Mouse (Mus musculus): Measurements from ENCODE around the gene Map4k3. TPM values are rescaled to one million over a fixed set of nuclear protein-coding genes. Genes with fewer than 3 reads are reported as not detected.
A peak's percentile ranks its signal among the peaks of the same experiment; 100 is the strongest.

Map4k3 gene
- polyA plus RNA-seq, 1 experiment, result 14.4 TPM

GRCm38 (mm10) chr17:80632846-80633245 is 95.4 kb downstream of the Map4k3 start:
- H3K36me3 ChIP-seq (ENCODE audit: control insufficient read depth, insufficient read depth, low read length), result no peaks in the 10 kb centered on the region; the same call in 1 of the 2 replicates
- H3K4me3 ChIP-seq (ENCODE audit: control insufficient read depth, low read depth, low read length), result no peak overlapping the region

GRCm38 (mm10) chr17:80632354-80632753 is 95.9 kb downstream of the Map4k3 start:
- TF ChIP-seq CTCF (IDR thresholded peaks at IDR 0.05; ENCODE audit: control insufficient read depth, insufficient read depth, insufficient replicate concordance, low read depth, low read length), result no peak
- no peak for TF ChIP-seq POLR2A (IDR thresholded peaks at IDR 0.05; ENCODE audit: control insufficient read depth, low read depth, low read length)
- H3K36me3 ChIP-seq (ENCODE audit: control insufficient read depth, insufficient read depth, low read length), result no peaks in the 10 kb centered on the region; the same call in 1 of the 2 replicates
- no peaks in the 10 kb centered on the region for H3K4me1 ChIP-seq (ENCODE audit: control insufficient read depth, insufficient read depth, low read length)
- H3K4me3 ChIP-seq (ENCODE audit: control insufficient read depth, low read depth, low read length), result no peak overlapping the region
- no peak overlapping the region for H3K27ac ChIP-seq (ENCODE audit: control insufficient read depth, insufficient read depth, low read depth, low read length)
- H3K27me3 ChIP-seq (ENCODE audit: control insufficient read depth, insufficient read depth, low read length), result no peaks in the 10 kb centered on the region

More at GRCm38 (mm10) chr17:80632846-80633245, 95.4 kb downstream of the Map4k3 start:
- H3K27me3 ChIP-seq (ENCODE audit: control insufficient read depth, insufficient read depth, low read length), result no peaks in the 10 kb centered on the region
- TF ChIP-seq CTCF (IDR thresholded peaks at IDR 0.05; ENCODE audit: control insufficient read depth, insufficient read depth, insufficient replicate concordance, low read depth, low read length), result no peak
- TF ChIP-seq POLR2A (IDR thresholded peaks at IDR 0.05; ENCODE audit: control insufficient read depth, low read depth, low read length), result no peak
- no peak overlapping the region for H3K27ac ChIP-seq (ENCODE audit: control insufficient read depth, insufficient read depth, low read depth, low read length)
- H3K4me1 ChIP-seq (ENCODE audit: control insufficient read depth, insufficient read depth, low read length), result no peaks in the 10 kb centered on the region

GRCm38 (mm10) chr17:80631028-80631427 is 97.3 kb downstream of the Map4k3 start:
- H3K27me3 ChIP-seq (ENCODE audit: control insufficient read depth, insufficient read depth, low read length), result no peaks in the 10 kb centered on the region
- no peaks in the 10 kb centered on the region for H3K36me3 ChIP-seq (ENCODE audit: control insufficient read depth, insufficient read depth, low read length)
- no peaks in the 10 kb centered on the region for H3K4me1 ChIP-seq (ENCODE audit: control insufficient read depth, insufficient read depth, low read length)
- H3K27ac ChIP-seq (ENCODE audit: control insufficient read depth, insufficient read depth, low read depth, low read length), result no peak overlapping the region
- TF ChIP-seq POLR2A (IDR thresholded peaks at IDR 0.05; ENCODE audit: control insufficient read depth, low read depth, low read length) (no peak), CTCF (IDR thresholded peaks at IDR 0.05; ENCODE audit: control insufficient read depth, insufficient read depth, insufficient replicate concordance, low read depth, low read length) (no peak)
- no peak overlapping the region for H3K4me3 ChIP-seq (ENCODE audit: control insufficient read depth, low read depth, low read length)

- H3K27ac ChIP-seq (ENCODE audit: control insufficient read depth, insufficient read depth, low read depth, low read length), result no peak overlapping the region
- no peaks in the 10 kb centered on the region; the same call in 1 of the 2 replicates for H3K36me3 ChIP-seq (ENCODE audit: control insufficient read depth, insufficient read depth, low read length)
- H3K4me3 ChIP-seq (ENCODE audit: control insufficient read depth, low read depth, low read length), result no peak overlapping the region
- TF ChIP-seq CTCF (IDR thresholded peaks at IDR 0.05; ENCODE audit: control insufficient read depth, insufficient read depth, insufficient replicate concordance, low read depth, low read length) (no peak), POLR2A (IDR thresholded peaks at IDR 0.05; ENCODE audit: control insufficient read depth, low read depth, low read length) (no peak)
- no peaks in the 10 kb centered on the region for H3K27me3 ChIP-seq (ENCODE audit: control insufficient read depth, insufficient read depth, low read length)
- H3K4me1 ChIP-seq (ENCODE audit: control insufficient read depth, insufficient read depth, low read length), result no peaks in the 10 kb centered on the region
Measured at GRCm38 (mm10) chr17:80624979-80625378, 103.3 kb downstream of the Map4k3 start.

GRCm38 (mm10) chr17:80621691-80622090 is 106.6 kb downstream of the Map4k3 start:
- TF ChIP-seq CTCF (IDR thresholded peaks at IDR 0.05; ENCODE audit: control insufficient read depth, insufficient read depth, insufficient replicate concordance, low read depth, low read length) (no peak), POLR2A (IDR thresholded peaks at IDR 0.05; ENCODE audit: control insufficient read depth, low read depth, low read length) (no peak)
- Histone ChIP-seq H3K27me3 (ENCODE audit: control insufficient read depth, insufficient read depth, low read length) (no peaks in the 10 kb centered on the region), H3K4me3 (ENCODE audit: control insufficient read depth, low read depth, low read length) (no peak overlapping the region)

GRCm38 (mm10) chr17:80620786-80621423 is 107.4 kb downstream of the Map4k3 start:
- Histone ChIP-seq H3K36me3 (ENCODE audit: control insufficient read depth, insufficient read depth, low read length) (peaks cover 1% of the 10 kb centered on the region; the same call in 1 of the 2 replicates), H3K4me3 (ENCODE audit: control insufficient read depth, low read depth, low read length) (no peak overlapping the region), H3K27ac (ENCODE audit: control insufficient read depth, insufficient read depth, low read depth, low read length) (no peak overlapping the region), H3K27me3 (ENCODE audit: control insufficient read depth, insufficient read depth, low read length) (no peaks in the 10 kb centered on the region), H3K4me1 (ENCODE audit: control insufficient read depth, insufficient read depth, low read length) (no peaks in the 10 kb centered on the region)
- TF ChIP-seq POLR2A (IDR thresholded peaks at IDR 0.05; ENCODE audit: control insufficient read depth, low read depth, low read length) (no peak), CTCF (IDR thresholded peaks at IDR 0.05; ENCODE audit: control insufficient read depth, insufficient read depth, insufficient replicate concordance, low read depth, low read length) (peak; percentile 78; the same call in 1 of the 2 replicates)

More at GRCm38 (mm10) chr17:80621691-80622090, 106.6 kb downstream of the Map4k3 start:
- no peak overlapping the region for H3K27ac ChIP-seq (ENCODE audit: control insufficient read depth, insufficient read depth, low read depth, low read length)
- peaks cover under 1% of the 10 kb centered on the region; the same call in 1 of the 2 replicates for H3K36me3 ChIP-seq (ENCODE audit: control insufficient read depth, insufficient read depth, low read length)
- H3K4me1 ChIP-seq (ENCODE audit: control insufficient read depth, insufficient read depth, low read length), result no peaks in the 10 kb centered on the region

- H3K27me3 ChIP-seq (ENCODE audit: control insufficient read depth, insufficient read depth, low read length), result no peaks in the 10 kb centered on the region
- no peak overlapping the region for H3K4me3 ChIP-seq (ENCODE audit: control insufficient read depth, low read depth, low read length)
- TF ChIP-seq POLR2A (IDR thresholded peaks at IDR 0.05; ENCODE audit: control insufficient read depth, low read depth, low read length) (no peak), CTCF (IDR thresholded peaks at IDR 0.05; ENCODE audit: control insufficient read depth, insufficient read depth, insufficient replicate concordance, low read depth, low read length) (no peak)
- no peak overlapping the region for H3K27ac ChIP-seq (ENCODE audit: control insufficient read depth, insufficient read depth, low read depth, low read length)
- no peaks in the 10 kb centered on the region for H3K4me1 ChIP-seq (ENCODE audit: control insufficient read depth, insufficient read depth, low read length)
- H3K36me3 ChIP-seq (ENCODE audit: control insufficient read depth, insufficient read depth, low read length), result peaks cover 4% of the 10 kb centered on the region; the same call in 1 of the 2 replicates
Measured at GRCm38 (mm10) chr17:80619556-80619955, 108.7 kb downstream of the Map4k3 start.
